Mouse (Mus musculus) G1E-ER4 (cell line): ENCODE measurements around the gene Krcc1. TPM values are rescaled to one million over a fixed set of nuclear protein-coding genes. Genes with fewer than 3 reads are reported as not detected.

Experiments
- GATA1 ChIP-seq: IDR thresholded peaks from one replicate; pipeline ENCODE4 v1.8.0; 2012; ENCODE audit warnings: low read length, inconsistent platforms
- polyA plus RNA-seq: library from polyadenylated mRNA; stranded (reverse); fragments of >175 nt; gene quantifications from 2 replicates; pipeline ENCODE4 v1.2.3, GENCODE M21; 2012

Krcc1 gene
- polyA plus RNA-seq, 1 experiment, result 86.9 TPM

DNA sequence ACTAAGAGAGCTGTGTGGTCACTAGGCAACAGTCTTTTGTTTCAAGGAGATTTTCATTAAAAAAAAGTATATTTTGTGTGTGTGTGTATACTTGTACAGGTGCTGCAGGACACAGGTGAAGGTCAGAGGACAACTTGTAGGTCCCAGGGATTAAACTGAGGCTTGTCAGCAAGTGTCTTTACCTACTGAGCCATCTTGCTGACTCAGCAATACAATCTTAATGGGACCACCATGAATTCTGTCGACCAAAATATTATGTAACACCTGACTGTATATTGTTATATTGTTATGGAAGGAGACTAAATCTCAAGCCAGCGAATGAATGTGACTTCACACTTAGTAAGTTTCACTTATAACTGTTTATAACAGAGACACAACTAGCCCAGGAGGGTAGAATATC is 26.6 kb downstream of the Krcc1 start:
- no peak for TF ChIP-seq GATA1

DNA sequence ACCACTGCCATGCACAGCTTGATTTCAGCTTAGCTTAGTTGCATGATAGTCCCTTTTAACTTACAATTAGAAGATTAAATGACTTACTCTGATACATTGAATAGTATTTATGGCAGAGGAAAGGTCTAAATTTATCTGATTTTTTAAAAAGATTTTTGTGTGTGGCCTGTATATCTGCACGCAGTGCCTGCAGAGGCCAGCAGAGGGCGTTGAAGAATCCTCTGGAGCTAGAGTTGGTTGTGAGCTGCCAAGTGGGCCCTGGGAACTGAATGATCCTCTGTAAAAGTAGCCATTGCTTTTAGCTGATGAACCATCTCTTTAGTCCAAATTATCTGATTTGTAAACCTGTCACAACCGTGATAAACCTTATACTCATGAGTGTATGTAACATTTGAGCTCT is 27.3 kb downstream of the Krcc1 start:
- TF ChIP-seq GATA1, result no peak

DNA sequence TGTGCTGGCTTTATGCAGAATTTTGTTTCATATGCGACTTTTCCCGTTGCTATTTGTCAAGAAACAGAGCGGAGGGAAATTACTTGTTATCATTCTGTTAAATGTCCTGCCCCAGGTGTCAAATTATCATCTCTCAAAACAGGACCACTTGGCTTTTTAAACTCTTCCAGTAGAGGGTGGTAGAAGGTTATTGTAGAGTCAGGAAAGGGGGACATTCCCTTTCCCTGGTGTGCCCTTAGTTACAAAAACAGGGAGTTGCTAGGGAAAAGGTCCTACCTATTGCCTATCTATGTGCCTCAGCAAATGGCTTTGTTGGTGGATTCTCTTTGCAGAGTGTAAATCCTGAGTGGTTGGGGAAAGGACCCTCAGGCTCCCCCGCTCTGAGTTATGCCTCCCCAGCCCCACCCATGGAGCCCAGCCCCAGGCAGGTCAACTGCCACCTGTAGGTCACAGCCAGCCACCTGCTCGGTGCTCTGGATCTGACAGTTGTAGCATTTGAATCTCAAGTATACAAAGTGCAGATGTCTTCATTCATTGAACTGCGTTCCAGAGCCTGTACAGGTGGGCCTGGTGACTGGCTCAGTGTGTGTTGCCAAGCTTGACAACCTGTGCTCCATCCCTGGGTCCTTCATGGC is 30.7 kb downstream of the Krcc1 start:
- no peak for TF ChIP-seq GATA1

DNA sequence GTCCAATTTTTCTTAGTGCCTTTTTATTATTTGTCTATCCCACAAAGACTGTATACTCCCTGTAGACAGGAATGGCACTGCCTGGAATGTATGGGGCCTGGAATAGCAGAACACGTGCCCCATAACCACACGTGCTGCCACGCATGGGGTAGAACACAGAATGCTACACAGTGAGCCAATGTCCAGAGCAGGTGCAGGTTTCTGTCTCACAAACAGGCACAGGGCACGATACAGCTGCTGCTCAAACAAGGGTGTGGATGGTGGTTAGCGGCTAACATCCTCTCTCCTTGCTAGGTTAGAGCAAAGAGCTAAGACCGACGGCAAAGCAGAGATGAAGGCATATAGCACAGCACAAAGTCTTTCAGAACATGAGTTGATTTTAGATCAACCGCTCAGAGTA is 36.0 kb downstream of the Krcc1 start:
- TF ChIP-seq GATA1, result no peak

- no peak for TF ChIP-seq GATA1
These were observed 50.4 kb downstream of the Krcc1 start, which contains the start of gene Smyd1 for GRCm38 (mm10) chr6:71321826-71322283. Gene Smyd1 (minus strand): TSS chr6:71322233.

GRCm38 (mm10) chr6:71322491-71322921 is 51.0 kb downstream of the Krcc1 start, which contains the start of gene Cd8b1:
Gene Cd8b1 (plus strand): TSS chr6:71322788.
- TF ChIP-seq GATA1, result no peak

- no peak for TF ChIP-seq GATA1
These were observed 53.3 kb downstream of the Krcc1 start for GRCm38 (mm10) chr6:71324816-71325215.

GRCm38 (mm10) chr6:71329881-71330280 is 58.4 kb downstream of the Krcc1 start:
- no peak for TF ChIP-seq GATA1

DNA sequence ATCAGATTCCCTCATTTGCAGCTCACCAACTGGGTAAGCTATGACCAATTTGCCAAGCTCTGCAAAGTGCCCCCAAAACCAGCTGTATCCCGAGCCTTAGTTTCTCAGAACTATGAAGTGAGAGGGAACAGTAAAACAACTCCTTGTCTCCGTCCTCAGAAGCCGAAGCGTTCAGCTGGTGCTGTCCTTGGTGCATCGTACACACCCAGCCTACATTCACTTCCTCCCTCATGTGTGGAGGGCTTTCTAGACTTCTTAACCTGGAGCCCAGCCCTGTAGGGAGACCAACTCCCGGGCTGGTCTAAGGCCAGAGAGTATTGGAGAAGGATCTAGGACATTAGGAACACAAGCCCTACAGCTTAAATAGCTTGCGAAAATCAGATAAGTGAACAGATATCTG is 59.0 kb downstream of the Krcc1 start:
- TF ChIP-seq GATA1, result no peak

GRCm38 (mm10) chr6:71332236-71332965 is 60.9 kb downstream of the Krcc1 start:
- no peak for TF ChIP-seq GATA1

GRCm38 (mm10) chr6:71333031-71333430 is 61.6 kb downstream of the Krcc1 start:
- no peak for TF ChIP-seq GATA1

DNA sequence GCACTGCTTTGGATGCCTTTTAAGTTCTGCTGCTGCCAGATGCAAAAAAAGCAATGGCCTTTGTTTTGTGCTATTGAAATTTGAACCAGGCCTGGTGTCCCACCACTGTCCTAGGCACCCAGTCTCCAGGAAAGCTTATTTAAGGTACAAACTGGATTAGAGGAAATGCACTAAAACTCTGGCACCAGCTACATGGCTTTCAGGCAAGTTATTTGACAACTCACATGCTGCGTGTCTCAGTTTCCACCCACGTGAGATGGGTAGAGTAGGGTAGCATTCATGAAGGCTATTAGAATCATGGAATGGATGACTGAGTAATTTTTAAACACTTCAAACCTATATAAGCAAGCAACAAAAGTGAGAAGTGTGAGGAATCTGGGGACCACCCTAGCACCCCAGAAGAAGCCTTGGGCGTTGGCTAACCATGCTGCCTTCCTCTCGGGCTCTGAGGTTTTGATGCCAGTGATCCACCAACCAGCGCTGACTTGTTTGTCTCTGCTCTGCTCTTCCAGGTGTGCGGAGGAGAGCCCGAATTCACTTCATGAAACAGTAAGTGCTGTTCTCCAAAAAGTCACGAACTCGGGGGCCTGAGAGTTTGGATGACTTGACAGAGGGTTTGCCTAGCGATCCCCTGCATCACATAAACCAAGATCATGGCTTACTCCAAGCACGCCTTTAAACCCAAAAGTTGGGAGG is 62.2 kb downstream of the Krcc1 start:
- no peak for TF ChIP-seq GATA1

Other genes starting within 250 kb of the Krcc1 start
- gene Thnsl2, start 127.2 kb upstream of the Krcc1 start, polyA plus RNA-seq, result not detected in 2 replicates
- not detected in 2 replicates for gene Fabp1, start 71.8 kb upstream of the Krcc1 start, polyA plus RNA-seq
- gene Smyd1, start 50.6 kb downstream of the Krcc1 start, polyA plus RNA-seq, result 0.04 TPM in 1 of 2 replicates, not detected in the other
- gene Cd8b1, start 51.1 kb downstream of the Krcc1 start, polyA plus RNA-seq, result not detected in 2 replicates
- gene Cd8a, start 101.8 kb downstream of the Krcc1 start, polyA plus RNA-seq, result not detected in 2 replicates
- gene Rmnd5a, start 169.0 kb downstream of the Krcc1 start, polyA plus RNA-seq, result 7.1 and 9.0 TPM in 2 replicates
- 10.1 and 13.8 TPM in 2 replicates for gene Rnf103, start 222.2 kb downstream of the Krcc1 start, polyA plus RNA-seq